Mouse (Mus musculus): Measurements from ENCODE around the gene Pcyt1a. TPM values are rescaled to one million over a fixed set of nuclear protein-coding genes. Genes with fewer than 3 reads are reported as not detected.
"Not testable (repeated sequence)": the region's sequence is repeated elsewhere in the genome, so short reads cannot be mapped to it uniquely, and the experiment has no call there.

Pcyt1a gene
- total RNA-seq, 2 experiments from 2014 or later: 40.0 to 41.8 TPM

DNA sequence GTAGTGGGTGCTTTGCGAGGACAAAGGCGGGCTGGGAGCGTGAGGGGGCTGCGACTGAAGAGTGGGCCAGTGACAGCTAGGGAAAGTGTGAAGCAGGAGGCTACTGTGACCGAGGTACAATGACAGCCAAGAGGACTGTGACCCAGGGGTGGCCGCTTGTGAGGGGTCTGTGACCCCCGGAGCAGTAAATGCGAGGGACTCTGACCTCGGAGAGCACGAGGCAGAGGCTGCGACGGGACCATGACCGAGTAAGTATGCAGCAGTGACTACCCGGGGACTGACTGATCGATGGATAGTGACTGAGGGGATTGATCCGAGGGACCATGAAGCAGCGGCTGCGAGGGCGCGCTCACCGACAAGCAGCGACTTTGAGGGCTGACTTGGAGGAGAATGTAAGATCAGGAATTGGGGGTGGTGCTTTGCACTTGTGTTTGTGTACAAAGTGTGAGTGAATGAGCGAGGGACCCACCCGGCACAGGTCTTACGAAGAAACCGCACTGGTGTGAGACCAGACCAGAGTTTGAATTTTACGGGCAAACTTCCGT, 398 bp downstream of the Pcyt1a start:
- DNase-seq (ENCODE audit: low spot score in 2 of 2): peak in 1 of 2 experiments; percentile 6
- intact Hi-C loops (cut with DNase I): no loop called here

DNA sequence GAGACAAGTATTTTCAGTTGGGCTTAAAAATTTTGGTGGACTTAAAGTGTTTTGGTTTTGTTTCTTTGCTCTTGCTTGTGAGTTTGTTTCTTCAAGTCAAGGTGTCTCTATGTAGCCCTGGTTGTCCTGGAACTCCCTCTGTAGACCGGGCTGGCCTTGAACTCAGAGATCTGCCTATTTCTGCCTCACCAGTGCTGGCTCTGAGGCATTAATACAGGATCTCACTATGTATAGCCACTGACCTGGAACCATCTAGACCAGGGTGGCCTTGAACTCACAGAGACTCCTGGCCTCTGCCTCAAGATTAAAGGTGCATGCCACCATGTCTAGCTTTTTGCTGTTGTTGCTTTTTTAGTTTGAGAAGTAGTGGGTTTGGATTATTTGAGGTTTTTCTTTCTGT, 1.2 kb downstream of the Pcyt1a start:
- DNase-seq (ENCODE audit: low spot score in 2 of 2): no peak
- intact Hi-C loops (cut with DNase I): no loop called here

DNA sequence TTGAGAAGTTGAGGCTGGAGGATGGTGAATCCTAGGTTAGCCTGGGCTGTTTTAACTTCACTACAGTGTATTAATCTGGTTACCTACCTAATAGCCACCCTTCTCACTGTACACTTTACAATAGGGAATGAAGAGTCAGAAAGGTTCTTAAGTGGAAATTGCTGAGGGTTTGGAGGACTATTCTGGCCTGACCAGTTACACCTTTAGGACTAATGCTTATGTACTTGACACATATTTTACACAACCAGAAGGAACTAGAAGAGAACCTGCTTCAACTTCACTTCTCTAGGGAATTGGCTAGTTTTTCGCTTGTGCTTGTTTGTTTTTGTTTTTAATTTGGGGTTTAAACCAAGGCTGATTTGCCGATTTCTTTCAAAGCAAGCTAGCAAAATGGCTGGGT, 2.4 kb downstream of the Pcyt1a start:
- no peak for DNase-seq (ENCODE audit: low spot score in 2 of 2)
- intact Hi-C loops (cut with DNase I): no loop called here

DNA sequence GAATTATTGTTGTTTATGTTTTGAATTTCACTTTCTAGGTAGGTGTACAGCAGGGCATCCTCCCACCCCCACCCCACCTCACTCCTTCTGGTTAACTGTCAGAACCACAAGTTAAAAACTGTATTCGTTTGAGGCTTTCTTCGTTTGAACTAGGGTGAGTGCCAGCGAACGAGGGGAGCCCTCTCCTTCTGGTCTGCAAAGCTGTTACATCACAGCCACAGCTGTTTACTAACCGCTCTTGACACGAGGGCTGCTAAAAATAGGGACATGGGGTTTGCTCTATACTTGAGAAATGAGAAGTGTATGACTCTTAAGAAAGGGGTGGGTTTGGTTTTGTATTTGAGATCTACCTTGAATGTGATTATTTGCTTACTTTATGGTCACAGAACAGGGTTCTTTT, 3.3 kb downstream of the Pcyt1a start:
- intact Hi-C loops (cut with DNase I): no loop called here
- no peak for DNase-seq (ENCODE audit: low spot score in 2 of 2)

DNA sequence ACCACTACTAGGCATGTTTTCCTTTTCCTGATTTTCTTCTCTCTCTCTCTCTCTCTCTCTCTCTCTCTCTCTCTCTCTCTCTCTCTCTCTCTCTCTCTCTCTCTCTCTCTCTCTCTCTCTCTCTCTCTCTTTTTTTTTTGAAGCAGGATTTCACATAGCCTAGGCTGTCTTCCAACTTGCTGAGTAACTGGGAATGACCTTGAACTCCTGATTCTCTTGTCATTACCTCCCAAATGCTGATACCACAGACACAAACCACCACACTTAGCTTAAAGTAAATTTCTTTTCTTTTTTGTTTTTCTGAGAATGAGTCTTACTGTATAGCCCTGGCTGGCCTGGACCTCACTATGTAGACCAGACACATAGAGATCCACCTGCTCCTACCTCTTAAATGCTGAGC, 4.0 kb downstream of the Pcyt1a start:
- intact Hi-C loops (cut with DNase I): no loop called here
- DNase-seq (ENCODE audit: low spot score in 2 of 2): no peak

DNA sequence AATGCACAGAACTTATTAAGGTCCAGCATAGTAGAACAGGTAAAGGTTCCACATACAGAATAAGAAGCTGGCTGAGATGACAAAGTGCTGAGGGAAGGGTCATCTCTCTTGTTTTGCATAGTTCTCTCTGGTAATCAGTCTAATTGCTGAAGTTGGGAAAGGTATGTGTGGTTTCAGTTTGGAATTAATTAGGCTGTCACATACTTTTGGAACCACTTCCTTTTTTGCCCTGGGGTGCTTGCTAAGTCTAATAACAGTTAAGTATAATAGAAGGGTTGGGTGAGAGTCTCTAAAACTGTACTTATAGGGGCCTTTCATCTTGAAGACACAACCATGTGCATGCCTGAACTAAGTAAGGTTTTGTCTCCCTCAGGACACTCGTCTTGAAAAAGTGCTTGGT, 5.9 kb downstream of the Pcyt1a start:
- no peak for DNase-seq (ENCODE audit: low spot score in 2 of 2)
- intact Hi-C loops (cut with DNase I): no loop called here

DNA sequence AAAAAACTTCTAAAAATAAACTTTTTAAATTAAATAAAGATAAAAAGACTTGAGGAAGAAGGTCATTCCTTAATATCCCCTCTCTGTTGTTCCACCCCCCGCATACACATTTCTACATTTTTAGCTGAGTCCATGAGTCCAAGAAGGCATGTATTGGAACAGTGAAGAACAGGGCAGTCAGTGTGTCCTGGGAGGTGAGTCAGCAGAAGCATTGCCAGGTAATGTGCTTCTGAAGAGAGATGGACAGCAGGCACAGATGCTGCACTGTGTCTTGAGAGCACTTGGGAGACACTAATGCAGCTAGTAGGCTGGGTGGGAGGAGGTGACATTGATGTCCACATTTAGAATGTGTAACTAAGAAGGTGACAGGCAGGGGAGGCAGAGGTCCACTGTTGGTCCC, 6.5 kb downstream of the Pcyt1a start:
- intact Hi-C loops (cut with DNase I): no loop called here
- DNase-seq (ENCODE audit: low spot score in 2 of 2): no peak

DNA sequence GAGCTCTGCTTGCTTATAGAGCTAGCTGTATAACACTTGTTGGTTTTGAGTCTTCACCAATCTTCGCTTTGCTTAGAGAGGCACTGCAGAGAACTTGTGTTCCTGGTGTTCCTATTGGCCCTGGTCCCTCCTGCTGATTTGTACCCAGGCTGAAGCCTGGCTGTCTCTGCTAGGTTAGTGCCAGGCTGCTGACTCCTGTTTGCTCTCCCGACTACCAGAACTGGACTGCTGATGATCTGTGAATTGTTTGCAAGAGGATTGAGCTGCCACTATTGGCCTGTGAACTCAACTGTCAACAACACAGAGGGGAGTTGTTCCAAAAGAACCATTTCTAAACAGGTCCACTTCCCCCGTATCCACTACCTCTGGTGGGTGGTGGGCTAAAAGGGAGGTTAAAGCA, 10.7 kb downstream of the Pcyt1a start:
- intact Hi-C loops (cut with DNase I): no loop called here
- no peak for DNase-seq (ENCODE audit: low spot score in 2 of 2)

DNA sequence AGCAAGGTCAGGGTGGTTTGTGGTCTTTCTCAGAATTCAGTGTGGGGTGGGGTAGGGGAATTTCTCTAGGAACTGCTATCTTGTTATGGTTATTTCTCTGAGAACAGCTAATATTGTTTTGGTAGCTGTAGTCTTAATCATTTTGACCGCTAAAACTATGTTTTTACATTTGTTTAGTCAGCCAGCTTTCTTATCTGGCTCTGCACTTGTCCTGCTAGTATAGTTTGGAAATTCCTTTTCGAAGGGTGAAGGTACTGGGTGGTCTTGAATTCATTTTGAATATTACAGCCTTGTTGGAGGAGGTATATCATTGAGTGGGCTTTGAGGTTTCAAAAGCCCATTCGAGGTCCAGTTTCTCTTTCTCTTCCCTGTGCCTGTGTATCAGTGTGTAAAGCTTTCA, 13.9 kb downstream of the Pcyt1a start:
- intact Hi-C loops (cut with DNase I); DNase-seq (ENCODE audit: low spot score in 2 of 2): not testable (repeated sequence)

DNA sequence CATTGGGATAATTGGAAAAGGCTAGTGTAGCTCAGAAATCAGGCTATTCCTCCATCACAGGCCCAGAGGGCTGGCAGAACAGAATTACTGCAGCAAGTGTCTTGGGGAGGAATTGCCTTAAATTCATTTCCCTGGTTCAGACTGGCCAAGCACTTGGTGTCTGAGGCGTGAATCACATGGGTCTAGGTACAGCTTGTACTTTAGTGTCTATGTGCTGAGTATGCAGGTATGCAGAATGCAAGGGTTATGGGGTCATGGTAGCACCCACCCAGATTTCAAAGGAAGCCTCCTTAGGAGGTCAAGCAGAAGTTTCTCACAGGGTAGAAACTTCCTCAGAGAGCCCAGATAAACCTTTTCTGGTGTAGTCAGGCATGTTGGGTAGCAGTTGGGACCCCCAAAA, 14.8 kb downstream of the Pcyt1a start:
- intact Hi-C loops (cut with DNase I): no loop called here
- no peak for DNase-seq (ENCODE audit: low spot score in 2 of 2)

DNA sequence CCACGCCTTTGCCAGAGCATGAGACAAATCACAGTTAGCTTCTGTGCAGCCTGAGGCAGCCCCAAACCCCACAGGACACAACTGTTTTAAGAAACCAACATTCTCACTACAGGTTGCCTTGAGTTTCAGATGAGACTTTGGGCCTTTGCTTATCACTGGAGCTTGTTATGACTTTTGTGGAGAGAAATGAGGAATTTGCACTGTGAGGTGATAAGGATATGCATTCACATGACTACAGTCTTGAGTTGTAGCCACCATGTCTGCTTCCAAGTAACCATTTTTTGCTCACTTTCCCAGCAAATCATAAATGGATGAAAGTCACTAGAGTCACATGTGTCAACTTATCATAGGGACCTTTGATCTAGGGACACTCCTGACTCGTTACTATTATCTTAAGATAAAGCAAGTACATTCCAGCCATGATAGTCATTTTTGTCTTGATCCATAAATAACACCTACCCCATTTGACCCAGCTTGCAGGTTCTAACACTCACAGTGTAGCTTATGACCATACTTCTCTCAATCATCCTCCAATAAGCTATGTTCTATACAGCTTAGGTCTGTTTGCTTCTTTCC, 15.9 kb downstream of the Pcyt1a start:
- no peak for DNase-seq (ENCODE audit: low spot score in 2 of 2)
- intact Hi-C loops (cut with DNase I): no loop called here

DNA sequence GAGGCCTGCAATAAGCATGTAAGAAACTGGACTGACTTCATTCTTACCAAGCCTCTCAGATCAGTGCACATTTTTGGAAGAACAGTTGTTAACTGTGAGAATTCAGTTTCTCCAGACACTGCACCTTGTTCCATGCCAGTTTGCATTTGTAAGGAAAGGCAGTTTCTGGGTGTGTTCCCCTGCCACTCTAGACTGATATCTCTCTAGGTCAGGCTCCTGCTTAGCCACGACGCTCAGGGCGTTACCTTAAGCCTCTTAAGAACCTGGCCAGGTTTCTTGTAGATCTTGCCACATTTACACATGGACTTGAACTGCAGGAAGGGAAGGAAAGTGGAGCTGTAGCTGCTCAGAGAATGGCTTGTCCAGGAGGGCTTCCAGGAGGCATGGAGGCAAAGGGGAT, 18.9 kb downstream of the Pcyt1a start:
- DNase-seq (ENCODE audit: low spot score in 2 of 2): no peak
- intact Hi-C loops (cut with DNase I): no loop called here

DNA sequence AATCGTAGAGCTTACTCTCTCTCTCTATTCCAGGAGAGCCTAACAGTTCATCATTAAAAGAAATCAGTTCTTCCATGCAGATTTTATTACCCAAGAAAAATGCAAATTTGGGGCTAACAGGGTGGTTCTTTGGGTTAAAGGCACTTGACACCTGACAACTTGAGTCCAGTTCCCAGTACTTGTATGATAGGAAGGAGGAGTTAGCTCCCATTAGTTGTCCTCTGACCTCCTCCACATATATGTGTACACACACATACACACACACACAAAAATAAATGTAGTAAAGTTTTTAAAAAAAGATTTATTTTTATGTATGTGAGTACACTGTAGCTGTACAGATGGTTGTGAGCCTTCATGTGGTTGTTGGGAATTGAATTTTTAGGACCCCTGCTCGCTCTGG, 19.4 kb downstream of the Pcyt1a start:
- DNase-seq (ENCODE audit: low spot score in 2 of 2): no peak
- intact Hi-C loops (cut with DNase I): no loop called here

DNA sequence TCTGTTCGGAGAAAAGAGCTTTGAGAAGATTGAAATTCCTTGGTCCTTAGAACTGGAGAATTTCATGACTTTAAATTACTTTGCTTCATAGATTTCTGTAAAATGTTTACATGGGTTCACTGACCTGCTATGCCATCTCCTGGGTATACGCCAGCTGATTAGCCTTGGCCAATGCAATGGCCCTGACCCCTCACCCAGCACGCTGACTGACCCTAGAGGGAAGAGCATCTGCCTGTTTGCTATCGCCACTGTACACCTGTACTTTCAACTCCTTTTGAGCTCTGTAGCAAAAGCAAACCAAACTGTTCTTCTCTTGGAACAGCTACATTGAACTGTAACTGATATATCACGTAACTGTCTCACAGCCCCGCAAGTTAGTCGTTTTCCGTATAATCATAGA, 22.4 kb downstream of the Pcyt1a start:
- DNase-seq (ENCODE audit: low spot score in 2 of 2): no peak
- intact Hi-C loops (cut with DNase I): no loop called here

DNA sequence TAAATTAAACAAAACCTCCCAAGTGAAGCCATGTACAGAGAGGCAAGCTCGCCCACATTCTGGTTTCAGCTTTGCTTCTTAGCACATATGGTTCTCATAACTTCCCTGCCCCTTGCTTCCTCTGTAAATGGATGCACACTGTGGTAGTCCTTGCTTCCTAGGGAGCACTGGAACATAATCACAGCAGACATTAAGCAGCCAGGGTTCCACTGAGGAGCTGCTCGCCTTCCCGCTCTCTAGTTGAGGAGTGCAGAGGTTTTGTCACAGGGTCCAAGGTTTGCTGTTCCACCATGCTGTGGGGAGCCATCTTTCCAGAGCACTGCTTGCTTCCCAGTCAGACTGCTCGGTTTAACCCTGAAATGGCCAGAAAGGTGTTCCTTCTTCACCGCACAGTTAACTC, 23.9 kb downstream of the Pcyt1a start:
- intact Hi-C loops (cut with DNase I): no loop called here

DNA sequence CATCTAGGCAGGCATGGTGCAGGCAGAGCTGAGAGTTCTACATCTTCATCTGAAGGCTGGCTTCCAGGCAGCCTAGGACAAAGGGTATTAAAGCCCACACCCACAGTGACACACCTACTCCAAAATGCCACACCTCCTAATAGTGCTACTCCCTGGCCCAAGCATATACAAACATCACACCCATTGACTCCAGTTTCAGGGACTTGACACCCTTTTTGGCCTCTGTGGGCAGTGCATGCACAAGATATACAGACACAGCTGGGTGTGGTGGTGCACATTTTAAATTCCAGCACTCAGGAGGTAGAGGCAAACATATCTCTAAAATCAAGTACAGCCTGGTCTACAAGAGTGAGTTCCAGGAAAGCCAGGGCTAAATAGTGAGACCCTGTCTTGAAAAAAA, 25.4 kb downstream of the Pcyt1a start:
- intact Hi-C loops (cut with DNase I): no loop called here
- DNase-seq (ENCODE audit: low spot score in 2 of 2): no peak

More for the DNA sequence above, 23.9 kb downstream of the Pcyt1a start:
- DNase-seq (ENCODE audit: low spot score in 2 of 2): no peak

DNA sequence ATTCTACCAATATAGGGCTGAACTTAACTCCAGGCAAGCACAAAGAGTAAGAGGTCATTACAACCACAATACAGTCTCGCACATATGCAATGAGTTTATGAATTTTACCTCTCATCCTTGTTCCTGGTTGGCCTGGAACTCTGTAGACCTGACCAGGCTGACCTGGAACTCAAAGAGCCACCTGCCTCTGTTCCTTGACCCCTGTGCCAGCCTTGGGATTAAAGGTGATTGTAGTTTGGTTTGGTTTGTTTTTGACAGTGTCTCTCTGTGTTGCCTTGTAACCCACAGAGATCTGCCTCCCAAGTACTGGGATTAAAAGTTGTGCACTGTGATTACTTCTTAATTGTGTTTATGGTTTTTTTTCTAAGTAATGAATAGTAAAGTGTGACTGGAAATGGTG, 26.0 kb downstream of the Pcyt1a start:
- no peak for DNase-seq (ENCODE audit: low spot score in 2 of 2)

DNA sequence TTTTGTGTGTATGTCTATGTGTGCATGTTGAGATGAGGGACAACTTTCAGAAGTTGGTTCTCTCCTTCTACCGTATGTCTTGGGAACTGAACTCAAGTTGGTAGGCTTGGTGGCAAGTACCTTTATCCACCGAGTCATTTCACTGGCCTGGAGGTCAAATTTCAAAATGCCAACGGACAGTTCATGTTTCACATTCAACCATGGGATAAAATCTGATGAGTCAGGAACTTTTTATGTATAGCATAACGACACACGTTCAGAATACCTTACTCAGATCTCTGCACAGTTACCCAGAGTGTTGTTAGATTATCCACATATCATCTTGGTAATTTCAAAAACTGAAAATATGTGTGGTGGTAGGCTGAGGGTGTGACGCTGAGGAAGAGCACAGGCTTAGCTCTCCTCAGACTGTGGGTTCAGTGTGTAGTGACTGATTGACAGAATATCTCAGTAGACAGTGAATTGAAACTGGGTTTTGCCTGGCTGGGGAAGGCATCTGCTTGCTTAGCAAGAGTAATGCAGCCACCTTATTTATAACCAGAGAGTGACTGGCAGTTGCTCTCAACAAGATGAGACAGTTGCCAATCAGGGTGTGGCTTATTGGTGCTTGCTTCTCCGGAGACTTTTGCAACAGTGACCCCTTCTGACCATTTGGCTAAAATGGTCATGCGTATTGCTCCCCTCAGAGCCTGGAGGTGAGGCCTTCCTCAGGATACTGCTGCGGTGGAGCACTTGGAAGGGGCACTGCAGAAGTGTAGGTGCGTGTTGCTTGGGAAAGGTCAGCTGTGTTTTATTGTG, 27.1 kb downstream of the Pcyt1a start:
- intact Hi-C loops (cut with DNase I): no loop called here

More for the DNA sequence above, 26.0 kb downstream of the Pcyt1a start:
- intact Hi-C loops (cut with DNase I): no loop called here

DNA sequence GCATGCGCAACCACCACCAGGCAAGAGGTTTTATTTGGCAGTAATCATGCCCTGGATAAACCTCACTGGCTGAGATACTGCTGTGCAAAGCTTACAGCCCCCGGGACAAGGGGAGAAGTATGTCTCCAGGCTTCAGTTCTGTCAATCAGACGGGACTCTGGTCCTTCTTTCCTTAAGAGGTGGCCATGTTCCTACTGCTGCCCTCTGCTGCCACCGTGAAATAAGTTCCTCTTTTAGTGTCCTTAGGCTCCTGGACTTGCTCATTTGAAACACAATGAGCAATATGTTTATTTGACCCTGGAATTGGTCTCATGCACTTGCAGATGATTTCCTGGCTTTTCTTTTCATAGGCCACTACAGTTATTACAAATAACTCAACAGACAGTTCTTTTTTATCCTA, 29.8 kb downstream of the Pcyt1a start:
- intact Hi-C loops (cut with DNase I): no loop called here
- no peak for DNase-seq (ENCODE audit: low spot score in 2 of 2)

More for the DNA sequence above, 27.1 kb downstream of the Pcyt1a start:
- DNase-seq (ENCODE audit: low spot score in 2 of 2): peak; percentile 24 to 36

DNA sequence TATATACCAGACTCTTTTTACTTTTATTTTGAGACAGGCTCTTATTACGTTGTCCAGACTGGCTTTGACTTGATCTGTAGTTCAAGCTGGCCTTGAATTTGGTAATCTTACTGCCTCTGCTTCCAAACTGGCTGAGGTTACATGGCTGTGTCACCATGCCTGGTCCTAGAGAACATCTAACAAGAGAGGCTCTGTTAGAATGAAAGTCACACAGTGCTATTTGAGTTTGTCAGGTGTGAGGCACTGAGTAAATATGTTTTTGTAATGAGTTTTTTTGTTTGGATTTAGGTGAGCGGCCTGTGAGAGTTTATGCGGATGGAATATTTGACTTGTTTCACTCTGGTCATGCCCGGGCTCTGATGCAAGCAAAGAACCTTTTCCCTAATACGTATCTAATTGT, 31.0 kb downstream of the Pcyt1a start:
- intact Hi-C loops (cut with DNase I): no loop called here
- DNase-seq (ENCODE audit: low spot score in 2 of 2): no peak

DNA sequence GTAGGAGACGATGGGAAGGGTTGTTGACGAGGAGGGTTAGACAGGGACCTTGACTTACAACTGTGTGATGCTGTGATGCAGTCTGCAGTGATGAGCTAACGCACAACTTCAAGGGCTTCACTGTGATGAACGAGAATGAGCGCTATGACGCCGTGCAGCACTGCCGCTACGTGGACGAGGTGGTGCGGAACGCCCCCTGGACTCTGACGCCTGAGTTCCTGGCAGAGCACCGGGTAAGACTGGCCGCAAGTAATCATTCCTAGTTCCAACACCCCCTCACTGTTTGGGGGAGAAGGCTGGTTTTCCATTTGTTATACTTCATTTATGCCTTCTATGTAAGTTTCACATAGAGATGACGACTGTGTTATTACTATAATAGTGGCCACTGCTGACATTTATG, 32.2 kb downstream of the Pcyt1a start:
- intact Hi-C loops (cut with DNase I): no loop called here

More for the DNA sequence above, 32.2 kb downstream of the Pcyt1a start:
- no peak for DNase-seq (ENCODE audit: low spot score in 2 of 2)
